Mouse (Mus musculus): ENCODE results near the gene Wnk4.

Gene Wnk4

GRCm38 (mm10) chr11:101259948-101260825 lies at the start of gene Wnk4:
Wnk4 (plus strand) TSS chr11:101260567.
- DNase-seq (ENCODE audit: low spot score), result no peak

- DNase-seq (ENCODE audit: low spot score), result no peak
Measured at GRCm38 (mm10) chr11:101211970-101212369, 48.4 kb upstream of the Wnk4 start.

- no peak for DNase-seq (ENCODE audit: low spot score)
Measured at GRCm38 (mm10) chr11:101216936-101217335, 43.4 kb upstream of the Wnk4 start.

GRCm38 (mm10) chr11:101218436-101219055 lies 41.8 kb upstream of the Wnk4 start:
- DNase-seq (ENCODE audit: low spot score), result no peak

- DNase-seq (ENCODE audit: low spot score), result no peak
Measured at GRCm38 (mm10) chr11:101220853-101221252, 39.5 kb upstream of the Wnk4 start.

- DNase-seq (ENCODE audit: low spot score), result no peak
Measured at GRCm38 (mm10) chr11:101221306-101221986, 38.9 kb upstream of the Wnk4 start.

- no peak for DNase-seq (ENCODE audit: low spot score)
Measured at GRCm38 (mm10) chr11:101224337-101224736, 36.0 kb upstream of the Wnk4 start.

GRCm38 (mm10) chr11:101225331-101226064 lies 34.9 kb upstream of the Wnk4 start:
- DNase-seq (ENCODE audit: low spot score), result no peak

GRCm38 (mm10) chr11:101226065-101226701 lies 34.2 kb upstream of the Wnk4 start, which contains the start of gene Ezh1:
Ezh1 (minus strand) TSS chr11:101226463.
- peak; percentile 54 for DNase-seq (ENCODE audit: low spot score)

GRCm38 (mm10) chr11:101229361-101229900 lies 30.9 kb upstream of the Wnk4 start:
- DNase-seq (ENCODE audit: low spot score), result no peak

GRCm38 (mm10) chr11:101230061-101230511 lies 30.3 kb upstream of the Wnk4 start:
- no peak for DNase-seq (ENCODE audit: low spot score)

- no peak for DNase-seq (ENCODE audit: low spot score)
Measured at GRCm38 (mm10) chr11:101230526-101230925, 29.8 kb upstream of the Wnk4 start.

- DNase-seq (ENCODE audit: low spot score), result no peak
Measured at GRCm38 (mm10) chr11:101230991-101231871, 29.1 kb upstream of the Wnk4 start.

GRCm38 (mm10) chr11:101232010-101232839 lies 28.1 kb upstream of the Wnk4 start:
- no peak for DNase-seq (ENCODE audit: low spot score)

GRCm38 (mm10) chr11:101233240-101233639 lies 27.1 kb upstream of the Wnk4 start:
- DNase-seq (ENCODE audit: low spot score), result no peak

- no peak for DNase-seq (ENCODE audit: low spot score)
Measured at GRCm38 (mm10) chr11:101234124-101234523, 26.2 kb upstream of the Wnk4 start.

GRCm38 (mm10) chr11:101235429-101235828 lies 24.9 kb upstream of the Wnk4 start:
- no peak for DNase-seq (ENCODE audit: low spot score)

GRCm38 (mm10) chr11:101236782-101237181 lies 23.6 kb upstream of the Wnk4 start:
- DNase-seq (ENCODE audit: low spot score), result no peak

GRCm38 (mm10) chr11:101238071-101238647 lies 22.2 kb upstream of the Wnk4 start:
- no peak for DNase-seq (ENCODE audit: low spot score)

All from urinary bladder, postnatal 10 days (tissue).